Comparison of ENCODE assay signal across 9 mouse cellular contexts in genomic region chr4:139967475-139967891, GRCm38 (mm10). TPM values are rescaled to one million over a fixed set of nuclear protein-coding genes. Genes with fewer than 3 reads are reported as not detected.
A peak's percentile ranks its signal among the peaks of the same experiment; 100 is the strongest.
DNase-seq lines count a peak whose midpoint lies in the region; ATAC-seq and TF ChIP-seq lines count a peak whose summit lies in the region.
"Had no signal": no experiment of that assay in that cellular context is flagged by ENCODE, and none has a peak within 500 bp of the region (broad histone marks: within the 10 kb centered on the region; RNA-seq: fewer than 3 reads in every experiment).

No protein-coding gene starts in this region.

- H3K9me3 ChIP-seq in kidney, postnatal 0 days (replicated peaks; ENCODE audit: low read length): no peaks in the 10 kb centered on the region

- peaks cover 8% of the 10 kb centered on the region for H3K4me1 ChIP-seq in kidney, postnatal 0 days (replicated peaks; ENCODE audit: insufficient read depth, low read length)

- no peaks in the 10 kb centered on the region for H3K27me3 ChIP-seq in kidney, postnatal 0 days (ENCODE audit: insufficient read depth, low read length)

- no peak for DNase-seq in frontal cortex, postnatal 25 days (ENCODE audit: low spot score in 2 of 2)
- DNase-seq in adrenal gland, adult 2 months: peak; percentile 76
- DNase-seq in heart, adult 9 months (ENCODE audit: low spot score in 2 of 2): peak; percentile 55 to 59
- DNase-seq in kidney, postnatal 0 days (ENCODE audit: low spot score): peak; percentile 83
- peak; percentile 78 for DNase-seq in lung, postnatal 25 days (ENCODE audit: low spot score)
- no peak for DNase-seq in cerebellum, postnatal 36 days
- no peak for DNase-seq in cerebellum, postnatal 25 days

- TF ChIP-seq CTCF in kidney, postnatal 0 days (IDR thresholded peaks at IDR 0.05; ENCODE audit: low read depth): no peak; the same call in 1 of the 2 replicates

- peak overlapping the region; percentile 97 for H3K27ac ChIP-seq in kidney, postnatal 0 days

- 0 out of 2 replicates have a peak, but pooled peaks have one; percentile 23 for ATAC-seq in frontal cortex, adult (ENCODE audit: low TSS enrichment)
- ATAC-seq in kidney, postnatal 0 days (replicated peaks; ENCODE audit: low FRiP score, low read depth): peak; percentile 95

- H3K4me2 ChIP-seq in kidney, postnatal 0 days (ENCODE audit: low read length): peak overlapping the region; percentile 54

- H3K9ac ChIP-seq in kidney, postnatal 0 days (ENCODE audit: low read depth, low read length): peak overlapping the region; percentile 50

- no peaks in the 10 kb centered on the region for H3K36me3 ChIP-seq in kidney, postnatal 0 days (ENCODE audit: insufficient read depth, low read length)

- WGBS in kidney, postnatal 0 days: 10% methylated on average over 10 of the region's 10 CpGs

- peak overlapping the region; percentile 24 for H3K4me3 ChIP-seq in kidney, postnatal 0 days (replicated peaks; ENCODE audit: low read depth, low read length)
- H3K4me3 ChIP-seq: erythroblast, embryonic 14.5 days had no signal

RNA-seq across cellular contexts. Expression of gene Klhdc7a, which starts 0.3 kb away (rescaled TPM):
- total RNA-seq in adrenal gland, adult 2 months (2021): 10 to 100 TPM; 10.2 to 22.0 TPM
- 15.2 and 25.1 TPM in 2 replicates for polyA plus RNA-seq in adrenal gland, adult 2 months (2012; rRNA removed)
- 8.9 and 9.3 TPM in 2 replicates for polyA plus RNA-seq in kidney, postnatal 0 days (2015; fragmentation: Nextera tagmentation; extraction: Ambion mirVana)
- polyA plus RNA-seq: erythroblast, embryonic 14.5 days had no signal

Comparison
In these comparisons a context has a peak if more than half of its experiments do, and no peak if none do; other contexts are left out.
1. DNase-seq: peak in adrenal gland, adult 2 months (single experiment), heart, adult 9 months (2 of 2), kidney, postnatal 0 days (single experiment) and lung, postnatal 25 days (single experiment); none in frontal cortex, postnatal 25 days (0 of 2), cerebellum, postnatal 36 days (0 of 2) and cerebellum, postnatal 25 days (0 of 2).